Mouse (Mus musculus) R1 (cell line): ENCODE measurements around the gene Gm3147.
"Not testable (repeated sequence)": the region's sequence is repeated elsewhere in the genome, so short reads cannot be mapped to it uniquely, and the experiment has no call there.

Experiments used
- DNase-seq: peaks from one replicate; pipeline ENCODE4 v3.0.0-alpha.2; 2018; ENCODE audit warnings: low read depth, low spot score

Gm3147 gene

DNA sequence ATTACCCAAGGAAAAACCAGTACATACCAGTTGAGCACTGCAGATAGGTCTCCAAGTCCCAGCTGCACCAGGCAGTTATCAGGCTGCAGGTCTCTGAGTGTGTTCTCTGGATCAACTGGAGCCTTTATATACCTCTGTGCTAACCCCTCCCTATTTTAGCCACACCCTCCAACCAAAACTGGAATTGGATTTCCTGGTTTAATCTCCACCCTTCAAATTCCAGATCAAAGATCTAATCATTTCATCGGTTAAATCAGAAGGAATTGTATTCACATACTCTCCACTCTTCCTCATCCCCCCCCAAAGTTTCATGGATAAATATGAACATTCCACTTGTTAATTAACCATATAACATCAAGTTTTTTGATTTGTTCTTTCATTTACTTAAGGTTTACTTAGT, at the start of gene Gm3147:
Gene Gm3147, minus strand, starts transcription at position 101 of the 400 bp plus-strand sequence.
- DNase-seq, result not testable (repeated sequence)

DNA sequence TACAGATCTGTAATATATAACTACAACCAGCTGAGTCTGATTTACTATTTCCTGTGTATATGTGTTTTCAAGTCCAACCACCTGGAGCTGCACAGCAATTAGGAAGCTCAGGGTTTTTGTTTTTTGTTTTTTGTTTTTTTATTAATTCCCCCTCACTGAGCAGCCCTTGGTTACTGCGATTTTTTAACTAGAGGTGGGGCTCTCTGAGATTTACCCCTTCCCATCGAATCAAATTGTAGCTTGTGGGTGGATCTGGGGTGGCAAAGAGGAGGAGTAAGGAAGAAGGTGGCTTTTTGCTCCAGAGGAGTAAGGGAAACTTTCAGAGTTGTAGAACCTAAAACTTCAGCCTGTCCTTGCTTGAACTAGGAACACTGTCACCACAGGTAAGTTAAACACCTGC, 31.9 kb upstream of the Gm3147 start, which contains the start of gene Gm6205:
Gene Gm6205, plus strand, starts transcription at position 301 of the 400 bp plus-strand sequence.
- DNase-seq, result not testable (repeated sequence)

DNA sequence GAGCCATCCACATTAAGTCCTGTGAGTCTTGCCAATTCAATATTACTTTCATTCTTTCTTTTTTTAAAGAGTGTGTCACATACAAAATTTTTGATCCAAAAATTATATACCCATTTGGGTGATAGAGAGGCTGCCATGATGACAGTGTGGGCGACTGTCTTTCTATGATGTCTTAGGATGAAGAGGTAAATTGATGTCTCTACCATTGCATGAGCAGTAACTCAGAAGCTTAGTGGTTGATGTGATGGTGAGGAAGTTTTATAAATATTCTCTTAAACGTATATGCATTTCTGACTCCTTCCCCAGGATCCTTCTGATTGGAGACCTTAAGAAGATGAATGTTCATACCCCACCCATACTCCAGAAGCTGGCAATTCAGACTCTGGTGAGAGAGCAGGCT, 7.5 kb upstream of the Gm3147 start, which contains the start of gene Gm6509:
Gene Gm6509, plus strand, starts transcription at position 301 of the 400 bp plus-strand sequence.
- not testable (repeated sequence) for DNase-seq
